Mouse (Mus musculus) heart, embryonic 11.5 days (tissue): ENCODE measurements around the gene Dpep2nb. TPM values are rescaled to one million over a fixed set of nuclear protein-coding genes. Genes with fewer than 3 reads are reported as not detected.

Experiments
- microRNA-seq: library from miRNA; unstranded; fragments of <30 nt; microRNA quantifications from one replicate; pipeline ENCODE4, GENCODE M21; 2016; ENCODE audit warnings: borderline number of aligned reads
- polyA plus RNA-seq: library from polyadenylated mRNA; unstranded; fragments of >200 nt; fragmentation: Nextera tagmentation; extraction: Ambion mirVana; gene quantifications from 2 replicates; pipeline ENCODE4 v1.2.1, GENCODE M21; 2014

Dpep2nb gene
- polyA plus RNA-seq, 1 experiment from 2014 or later, result 0.33 TPM

Small RNAs within 50 kb of the gene (microRNA-seq; reads per million reads assigned to microRNA genes)
- not detected for gene Mir7074

Other genes with a start within 250 kb of the Dpep2nb start
- 8.0 and 10.9 TPM in 2 replicates for gene Gfod2, start 247.3 kb downstream of the Dpep2nb start, polyA plus RNA-seq
- gene Ranbp10, start 178.6 kb downstream of the Dpep2nb start, polyA plus RNA-seq, result 11.4 and 14.3 TPM in 2 replicates
- gene Tsnaxip1, start 178.2 kb downstream of the Dpep2nb start, polyA plus RNA-seq, result 0.07 and 0.13 TPM in 2 replicates
- gene Cenpt, start 152.7 kb downstream of the Dpep2nb start, polyA plus RNA-seq, result 45.7 and 47.9 TPM in 2 replicates
- 47.2 and 49.8 TPM in 2 replicates for gene Thap11, start 150.8 kb downstream of the Dpep2nb start, polyA plus RNA-seq
- 231 and 265 TPM in 2 replicates for gene Nutf2, start 145.4 kb downstream of the Dpep2nb start, polyA plus RNA-seq
- 22.2 and 29.7 TPM in 2 replicates for gene Edc4, start 125.1 kb downstream of the Dpep2nb start, polyA plus RNA-seq
- 0.39 TPM in 1 of 2 replicates, not detected in the other for gene Nrn1l, start 112.4 kb downstream of the Dpep2nb start, polyA plus RNA-seq
- gene Pskh1, start 105.5 kb downstream of the Dpep2nb start, polyA plus RNA-seq, result 14.7 and 17.4 TPM in 2 replicates
- gene Ctrl, start 72.1 kb downstream of the Dpep2nb start, polyA plus RNA-seq, result 1.1 and 1.3 TPM in 2 replicates
- 50.8 and 60.0 TPM in 2 replicates for gene Psmb10, start 67.5 kb downstream of the Dpep2nb start, polyA plus RNA-seq
- gene Lcat, start 62.6 kb downstream of the Dpep2nb start, polyA plus RNA-seq, result 0.70 and 2.6 TPM in 2 replicates
- 28.6 and 39.9 TPM in 2 replicates for gene Slc12a4, start 39.9 kb downstream of the Dpep2nb start, polyA plus RNA-seq
- not detected in 2 replicates for gene Dpep3, start 26.5 kb downstream of the Dpep2nb start, polyA plus RNA-seq
- gene Dus2, start 14.6 kb downstream of the Dpep2nb start, polyA plus RNA-seq, result 17.4 and 18.8 TPM in 2 replicates
- 13.4 and 15.2 TPM in 2 replicates for gene Ddx28, start 5.9 kb upstream of the Dpep2nb start, polyA plus RNA-seq
- 4.4 and 6.0 TPM in 2 replicates for gene Nfatc3, start 52.9 kb upstream of the Dpep2nb start, polyA plus RNA-seq
- 1.3 and 1.4 TPM in 2 replicates for gene Esrp2, start 131.0 kb upstream of the Dpep2nb start, polyA plus RNA-seq
- 3.0 and 7.2 TPM in 2 replicates for gene Pla2g15, start 144.4 kb upstream of the Dpep2nb start, polyA plus RNA-seq
- gene Slc7a6, start 162.9 kb upstream of the Dpep2nb start, polyA plus RNA-seq, result 64.5 and 67.4 TPM in 2 replicates
- gene Slc7a6os, start 205.0 kb upstream of the Dpep2nb start, polyA plus RNA-seq, result 27.2 and 31.7 TPM in 2 replicates
- gene Prmt7, start 205.0 kb upstream of the Dpep2nb start, polyA plus RNA-seq, result 40.1 and 41.8 TPM in 2 replicates